Mouse (Mus musculus) testis, adult 2 months (tissue): ENCODE data around the gene Gimap7.

Experiments used
- CTCF ChIP-seq: fragments of 200-500 bp; IDR thresholded peaks from 2 replicates; pipeline ENCODE4 v1.5.1; 2012; ENCODE audit warnings: low read depth, mild to moderate bottlenecking, inconsistent platforms, low read length, moderate library complexity; ENCODE audit not compliant: control insufficient read depth, insufficient read depth, insufficient replicate concordance
- POLR2A ChIP-seq: fragments of 200-500 bp; IDR thresholded peaks from 2 replicates; pipeline ENCODE4 v1.6.1; 2012; ENCODE audit warnings: low read depth, mild to moderate bottlenecking, inconsistent platforms, low read length, moderate library complexity; ENCODE audit not compliant: control insufficient read depth

DNA sequence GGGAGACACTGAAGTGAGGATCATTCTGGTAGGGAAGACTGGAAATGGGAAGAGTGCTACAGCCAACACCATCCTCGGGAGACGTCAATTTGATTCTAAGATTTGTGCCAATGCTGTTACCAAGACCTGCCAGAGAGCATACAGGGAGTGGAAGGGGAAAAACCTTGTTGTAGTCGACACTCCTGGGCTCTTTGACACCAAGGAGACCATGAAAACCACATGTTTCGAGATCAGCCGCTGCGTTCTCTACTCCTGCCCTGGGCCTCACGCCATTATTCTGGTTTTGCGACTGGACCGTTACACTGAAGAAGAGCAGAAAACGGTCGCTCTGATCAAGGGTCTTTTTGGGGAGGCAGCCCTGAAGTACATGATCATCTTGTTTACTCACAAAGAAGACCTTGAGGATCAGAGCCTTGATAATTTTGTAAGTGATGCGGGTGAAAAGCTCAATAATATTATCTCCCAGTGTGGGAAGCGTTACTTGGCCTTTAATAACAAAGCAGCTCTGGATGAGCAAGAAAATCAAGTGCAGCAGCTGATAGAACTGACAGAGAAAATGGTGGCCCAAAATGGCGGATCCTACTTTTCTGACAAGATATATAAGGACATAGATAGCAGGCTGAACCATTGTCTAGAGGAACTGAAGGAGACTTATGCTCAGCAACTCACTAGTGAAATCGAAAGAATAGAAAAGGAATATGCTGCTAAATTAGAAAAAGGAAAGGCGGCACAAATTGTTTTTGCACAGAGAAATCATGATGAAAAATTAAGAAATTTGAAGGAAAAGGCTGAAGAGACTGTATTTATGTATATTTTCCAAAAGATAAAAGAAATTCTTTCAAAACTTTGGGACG is 40.7 kb upstream of the Gimap7 start:
- TF ChIP-seq CTCF (no peak), POLR2A (no peak)
